Mouse (Mus musculus): ENCODE measurements at regions not wholly inside any gene's neighbourhood (a gene's known extent, or its start where the extent isn't known, plus 50 kb on each side); places are given as distances from the start of the nearest gene placed in this dataset.

- Histone ChIP-seq H3K36me3 (no peaks in the 10 kb centered on the region), H3K27ac (no peak overlapping the region), H3K4me3 (no peak overlapping the region), H3K27me3 (ENCODE audit: insufficient read depth, poor library complexity, severe bottlenecking) (no peaks in the 10 kb centered on the region), H3K4me1 (no peaks in the 10 kb centered on the region), H3K9me3 (no peaks in the 10 kb centered on the region)
- DNase-seq (ENCODE audit: low spot score), result no peak
- 83% methylated on average over 6 of the region's 6 CpGs for WGBS
These were observed 171.1 kb downstream of the Fndc1 start for GRCm38 (mm10) chr17:7655966-7656365.

GRCm38 (mm10) chr17:7654064-7654564 is 173.0 kb downstream of the Fndc1 start:
- no peaks in the 10 kb centered on the region for H3K36me3 ChIP-seq
- H3K27me3 ChIP-seq (ENCODE audit: insufficient read depth, poor library complexity, severe bottlenecking), result no peaks in the 10 kb centered on the region
- H3K4me3 ChIP-seq, result no peak overlapping the region
- H3K9me3 ChIP-seq, result no peaks in the 10 kb centered on the region
- no peak overlapping the region for H3K27ac ChIP-seq
- 48% methylated on average over 7 of the region's 7 CpGs for WGBS
- no peak for DNase-seq (ENCODE audit: low spot score)
- H3K4me1 ChIP-seq, result no peaks in the 10 kb centered on the region

GRCm38 (mm10) chr17:7652037-7652436 is 175.1 kb downstream of the Fndc1 start:
- H3K9me3 ChIP-seq, result no peaks in the 10 kb centered on the region
- no peaks in the 10 kb centered on the region for H3K4me1 ChIP-seq
- no peak for DNase-seq (ENCODE audit: low spot score)
- no peak overlapping the region for H3K27ac ChIP-seq
- no peaks in the 10 kb centered on the region for H3K36me3 ChIP-seq
- H3K27me3 ChIP-seq (ENCODE audit: insufficient read depth, poor library complexity, severe bottlenecking), result no peaks in the 10 kb centered on the region
- no peak overlapping the region for H3K4me3 ChIP-seq
- WGBS, result 61% methylated on average over 1 of the region's 1 CpGs

GRCm38 (mm10) chr17:7650417-7650816 is 176.7 kb downstream of the Fndc1 start:
- H3K27me3 ChIP-seq (ENCODE audit: insufficient read depth, poor library complexity, severe bottlenecking), result no peaks in the 10 kb centered on the region
- H3K27ac ChIP-seq, result no peak overlapping the region
- DNase-seq (ENCODE audit: low spot score), result no peak
- no peaks in the 10 kb centered on the region for H3K9me3 ChIP-seq
- H3K4me1 ChIP-seq, result no peaks in the 10 kb centered on the region
- no peak overlapping the region for H3K4me3 ChIP-seq
- H3K36me3 ChIP-seq, result no peaks in the 10 kb centered on the region
- WGBS, result 82% methylated on average over 4 of the region's 4 CpGs

GRCm38 (mm10) chr17:7644857-7645481 is 182.1 kb downstream of the Fndc1 start:
- Histone ChIP-seq H3K9me3 (no peaks in the 10 kb centered on the region), H3K36me3 (no peaks in the 10 kb centered on the region), H3K4me1 (peaks cover 6% of the 10 kb centered on the region), H3K4me3 (no peak overlapping the region), H3K27me3 (ENCODE audit: insufficient read depth, poor library complexity, severe bottlenecking) (no peaks in the 10 kb centered on the region), H3K27ac (no peak overlapping the region)
- WGBS, result 69% methylated on average over 9 of the region's 9 CpGs
- no peak for DNase-seq (ENCODE audit: low spot score)

GRCm38 (mm10) chr17:7643640-7644039 is 183.5 kb downstream of the Fndc1 start:
- H3K9me3 ChIP-seq, result no peaks in the 10 kb centered on the region
- DNase-seq (ENCODE audit: low spot score), result no peak
- H3K27me3 ChIP-seq (ENCODE audit: insufficient read depth, poor library complexity, severe bottlenecking), result no peaks in the 10 kb centered on the region
- H3K36me3 ChIP-seq, result no peaks in the 10 kb centered on the region
- H3K4me3 ChIP-seq, result no peak overlapping the region
- H3K4me1 ChIP-seq, result peaks cover 6% of the 10 kb centered on the region
- 89% methylated on average over 4 of the region's 4 CpGs for WGBS
- no peak overlapping the region for H3K27ac ChIP-seq

GRCm38 (mm10) chr17:7642442-7642887 is 184.6 kb downstream of the Fndc1 start:
- Histone ChIP-seq H3K4me1 (peaks cover 6% of the 10 kb centered on the region), H3K4me3 (no peak overlapping the region), H3K36me3 (no peaks in the 10 kb centered on the region), H3K9me3 (no peaks in the 10 kb centered on the region), H3K27ac (no peak overlapping the region), H3K27me3 (ENCODE audit: insufficient read depth, poor library complexity, severe bottlenecking) (no peaks in the 10 kb centered on the region)
- DNase-seq (ENCODE audit: low spot score), result peak; percentile 79
- WGBS, result 17% methylated on average over 3 of the region's 3 CpGs

GRCm38 (mm10) chr17:7634291-7634664 is 192.8 kb downstream of the Fndc1 start:
- Histone ChIP-seq H3K36me3 (no peaks in the 10 kb centered on the region), H3K4me3 (no peak overlapping the region), H3K27me3 (ENCODE audit: insufficient read depth, poor library complexity, severe bottlenecking) (no peaks in the 10 kb centered on the region), H3K9me3 (no peaks in the 10 kb centered on the region), H3K27ac (peak overlapping the region; percentile 22; the same call in 1 of the 2 replicates), H3K4me1 (peaks cover 8% of the 10 kb centered on the region; the same call in 1 of the 2 replicates)
- 55% methylated on average over 5 of the region's 5 CpGs for WGBS
- no peak for DNase-seq (ENCODE audit: low spot score)

GRCm38 (mm10) chr17:7633382-7634290 is 193.5 kb downstream of the Fndc1 start:
- no peak overlapping the region for H3K4me3 ChIP-seq
- no peak for DNase-seq (ENCODE audit: low spot score)
- no peaks in the 10 kb centered on the region for H3K27me3 ChIP-seq (ENCODE audit: insufficient read depth, poor library complexity, severe bottlenecking)
- H3K4me1 ChIP-seq, result peaks cover 8% of the 10 kb centered on the region; the same call in 1 of the 2 replicates
- H3K9me3 ChIP-seq, result no peaks in the 10 kb centered on the region
- 0 out of 2 replicates have a peak overlapping the region, but pooled peaks have one; percentile 22 for H3K27ac ChIP-seq
- no peaks in the 10 kb centered on the region for H3K36me3 ChIP-seq
- 49% methylated on average over 9 of the region's 9 CpGs for WGBS

GRCm38 (mm10) chr17:7625746-7626145 is 201.4 kb downstream of the Fndc1 start:
- H3K27me3 ChIP-seq (ENCODE audit: insufficient read depth, poor library complexity, severe bottlenecking), result no peaks in the 10 kb centered on the region
- no peak for DNase-seq (ENCODE audit: low spot score)
- WGBS, result 74% methylated on average over 3 of the region's 3 CpGs
- H3K4me3 ChIP-seq, result no peak overlapping the region
- H3K4me1 ChIP-seq, result no peaks in the 10 kb centered on the region
- no peaks in the 10 kb centered on the region for H3K9me3 ChIP-seq
- H3K36me3 ChIP-seq, result no peaks in the 10 kb centered on the region
- no peak overlapping the region for H3K27ac ChIP-seq

- H3K4me3 ChIP-seq, result no peak overlapping the region
- H3K36me3 ChIP-seq, result no peaks in the 10 kb centered on the region
- no peaks in the 10 kb centered on the region for H3K27me3 ChIP-seq (ENCODE audit: insufficient read depth, poor library complexity, severe bottlenecking)
- DNase-seq (ENCODE audit: low spot score), result no peak
- H3K9me3 ChIP-seq, result no peaks in the 10 kb centered on the region
- WGBS, result 86% methylated on average over 3 of the region's 3 CpGs
- no peaks in the 10 kb centered on the region for H3K4me1 ChIP-seq
- no peak overlapping the region for H3K27ac ChIP-seq
These were observed 203.7 kb downstream of the Fndc1 start for GRCm38 (mm10) chr17:7623392-7623791.

GRCm38 (mm10) chr17:7621262-7621661 is 205.8 kb downstream of the Fndc1 start:
- H3K4me3 ChIP-seq, result no peak overlapping the region
- H3K36me3 ChIP-seq, result no peaks in the 10 kb centered on the region
- no peaks in the 10 kb centered on the region for H3K9me3 ChIP-seq
- no peaks in the 10 kb centered on the region for H3K4me1 ChIP-seq
- 74% methylated on average over 2 of the region's 2 CpGs for WGBS
- H3K27ac ChIP-seq, result no peak overlapping the region
- DNase-seq (ENCODE audit: low spot score), result no peak
- H3K27me3 ChIP-seq (ENCODE audit: insufficient read depth, poor library complexity, severe bottlenecking), result no peaks in the 10 kb centered on the region

- no peak for DNase-seq (ENCODE audit: low spot score)
- H3K4me3 ChIP-seq, result no peak overlapping the region
- H3K9me3 ChIP-seq, result no peaks in the 10 kb centered on the region
- H3K36me3 ChIP-seq, result no peaks in the 10 kb centered on the region
- H3K4me1 ChIP-seq, result no peaks in the 10 kb centered on the region
- H3K27ac ChIP-seq, result no peak overlapping the region
- H3K27me3 ChIP-seq (ENCODE audit: insufficient read depth, poor library complexity, severe bottlenecking), result no peaks in the 10 kb centered on the region
These were observed 206.9 kb downstream of the Fndc1 start for GRCm38 (mm10) chr17:7620166-7620565.
